Mouse (Mus musculus) layer of hippocampus, adult 2 months (tissue): ENCODE data around the gene Crygb. TPM values are rescaled to one million over a fixed set of nuclear protein-coding genes. Genes with fewer than 3 reads are reported as not detected.

Experiments used
- DNase-seq, 2 experiments: peaks; one replicate each; pipeline ENCODE4 v3.0.0; 2022; ENCODE audit warnings: low spot score in 2 of 2
- H3K27ac ChIP-seq: fragments of 200-600 bp; 2 replicates; pipeline ENCODE4 v1.8.1; 2022
- H3K4me3 ChIP-seq: fragments of 200-600 bp; 2 replicates; pipeline ENCODE4 v1.8.1; 2022; ENCODE audit warnings: mild to moderate bottlenecking
- CTCF ChIP-seq: fragments of 200-600 bp; conservative IDR thresholded peaks from 2 replicates; pipeline ENCODE4 v1.8.1; 2022; ENCODE audit warnings: antibody characterized with exemption, mild to moderate bottlenecking, moderate library complexity
- total RNA-seq, 2 experiments: library from RNA; stranded (reverse); gene quantifications; 2 replicates each; pipeline ENCODE4 v1.2.3; 2021

Crygb gene
- total RNA-seq, 2 experiments from 2014 or later = not detected

DNA sequence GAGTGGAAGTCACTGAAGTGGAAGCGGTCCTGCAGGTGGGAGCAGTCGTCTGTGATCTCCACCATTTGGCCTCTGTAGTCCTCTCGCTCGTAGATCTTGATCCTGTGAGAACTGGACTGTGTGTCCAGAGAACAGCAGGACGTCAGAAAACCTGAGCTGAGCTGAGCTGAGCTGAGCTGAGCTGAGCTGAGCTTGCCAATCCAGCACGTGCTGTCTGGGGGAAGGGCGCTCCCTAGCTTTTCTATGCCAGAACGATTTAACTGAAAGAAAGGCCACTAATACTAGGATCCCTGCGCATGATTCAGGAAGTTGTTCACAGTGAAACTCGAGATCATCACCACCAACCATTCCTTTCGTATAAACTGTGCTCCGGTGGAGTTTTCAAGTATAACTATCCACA lies 33.3 kb downstream of the Crygb start:
- no peak overlapping the region for H3K4me3 ChIP-seq
- no peak for TF ChIP-seq CTCF

DNA sequence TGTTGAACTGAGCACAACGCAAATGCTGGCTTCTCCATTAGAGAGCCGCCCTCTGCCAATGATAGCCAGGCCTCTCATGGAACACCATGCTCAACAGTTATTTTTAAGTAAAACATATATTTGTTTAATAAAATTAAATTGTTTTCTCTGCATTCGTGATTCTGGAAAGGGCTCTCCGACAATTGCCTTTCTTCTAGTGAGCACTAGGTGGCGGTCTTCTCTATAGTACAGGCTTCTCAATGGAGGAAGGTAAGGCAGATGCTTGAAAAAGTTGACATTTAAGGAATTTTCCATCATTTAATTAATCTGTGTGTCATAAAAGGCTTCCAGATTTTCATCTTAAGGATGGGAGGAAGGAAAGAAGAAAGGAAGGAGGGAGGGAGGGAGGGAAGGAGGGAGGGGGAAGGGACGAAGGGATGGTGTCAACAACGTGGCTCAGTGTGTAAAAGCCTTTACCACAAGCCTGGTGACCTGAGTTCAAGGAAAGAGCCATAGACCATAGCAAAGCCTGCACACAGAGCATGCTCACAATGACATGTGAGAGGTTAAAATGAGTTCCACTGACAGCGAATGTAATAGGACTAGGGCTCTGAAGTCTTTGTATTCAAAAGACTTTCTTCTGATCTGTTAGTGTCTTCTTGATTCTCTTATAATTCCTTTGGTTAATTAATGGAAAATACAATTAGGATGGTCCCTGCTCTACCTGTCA lies 35.5 kb downstream of the Crygb start:
- peak; percentile 87 for TF ChIP-seq CTCF
- peak; percentile 18 to 44 for DNase-seq
- no peak overlapping the region for H3K27ac ChIP-seq
- H3K4me3 ChIP-seq = no peak overlapping the region; the same call in 1 of the 2 replicates

More for the DNA sequence above, 33.3 kb downstream of the Crygb start:
- peak; percentile 23 to 38 for DNase-seq
- H3K27ac ChIP-seq = no peak overlapping the region

DNA sequence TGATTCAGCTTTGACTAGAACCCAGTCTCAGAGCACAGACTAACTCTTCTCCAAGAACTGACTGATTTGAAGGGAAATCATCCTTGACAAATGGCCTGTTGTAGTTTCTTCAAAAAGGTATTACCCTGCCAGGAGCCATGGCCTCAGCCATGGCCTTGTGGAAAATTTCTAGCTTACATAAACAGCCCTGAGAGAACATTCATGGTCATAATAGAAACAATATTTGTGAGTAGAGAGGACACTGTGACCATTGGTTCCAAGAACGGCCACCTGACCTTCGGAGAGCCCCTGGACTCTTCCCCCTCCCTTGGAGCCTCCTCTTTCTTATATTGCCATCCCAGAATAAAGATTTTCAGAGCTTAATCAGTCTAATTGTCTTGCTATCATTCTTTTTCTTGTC lies 38.7 kb downstream of the Crygb start:
- no peak overlapping the region for H3K27ac ChIP-seq
- no peak for DNase-seq
- TF ChIP-seq CTCF = no peak
- no peak overlapping the region for H3K4me3 ChIP-seq

DNA sequence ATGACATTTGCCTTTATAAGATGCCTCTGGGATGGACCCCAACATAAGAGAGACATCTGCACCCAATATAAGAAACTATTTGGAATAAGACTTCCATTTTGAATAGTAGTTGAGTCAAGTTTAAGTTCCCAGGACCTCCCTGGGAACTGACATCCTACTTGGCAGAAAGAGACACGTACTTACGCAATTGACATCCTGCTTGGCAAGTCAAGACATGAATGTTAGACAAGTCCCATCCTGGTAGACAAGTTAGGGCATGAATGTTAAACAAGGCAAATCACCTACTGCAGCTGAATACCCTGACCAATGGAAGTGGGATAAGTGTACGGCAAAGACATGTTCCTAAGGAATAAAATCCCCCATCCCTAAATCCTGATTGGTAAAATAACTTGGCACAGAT lies 40.3 kb downstream of the Crygb start:
- DNase-seq = no peak
- no peak for TF ChIP-seq CTCF
- no peak overlapping the region for H3K4me3 ChIP-seq
- H3K27ac ChIP-seq = no peak overlapping the region

DNA sequence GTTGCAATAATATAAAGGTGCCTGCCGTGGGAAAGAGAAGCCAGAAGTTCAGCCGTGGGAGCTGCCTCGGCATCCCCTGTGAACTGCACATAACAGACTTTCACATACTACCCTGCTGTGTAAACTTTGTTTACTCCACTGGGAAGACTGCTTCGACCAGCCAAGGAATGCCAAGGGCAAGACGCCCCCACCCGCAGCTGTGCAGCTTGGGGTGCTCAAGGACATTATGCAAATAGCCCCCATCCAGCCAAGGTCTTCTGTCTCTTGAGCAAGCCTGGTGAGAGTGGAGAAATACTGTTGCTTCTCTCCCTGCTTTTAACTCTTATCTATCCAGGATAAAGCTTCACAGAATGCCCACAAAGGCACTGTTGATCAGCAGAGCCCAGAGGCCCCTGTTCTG lies 41.3 kb downstream of the Crygb start:
- no peak for TF ChIP-seq CTCF
- DNase-seq = no peak
- Histone ChIP-seq H3K27ac (no peak overlapping the region), H3K4me3 (no peak overlapping the region)

DNA sequence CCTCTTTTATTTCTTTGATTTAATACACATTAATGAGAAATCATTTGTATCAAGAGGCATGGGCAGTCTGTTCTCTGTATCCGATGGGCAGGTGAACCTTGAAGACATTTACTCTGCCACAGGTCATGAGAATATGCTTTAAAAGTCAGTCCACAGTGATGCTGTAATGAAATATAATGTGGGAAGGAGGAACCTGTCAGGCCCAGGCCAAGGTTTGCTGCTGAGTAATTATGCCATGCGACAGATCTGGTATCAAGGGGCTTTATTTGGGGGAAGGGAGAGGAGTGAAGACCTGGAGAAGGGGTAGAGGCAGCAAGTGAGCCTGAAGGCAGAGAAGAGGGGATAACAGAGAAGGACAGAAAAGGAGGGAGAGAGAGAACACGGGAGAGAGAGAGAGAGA lies 42.4 kb downstream of the Crygb start:
- DNase-seq = no peak
- TF ChIP-seq CTCF = no peak
- Histone ChIP-seq H3K27ac (no peak overlapping the region), H3K4me3 (no peak overlapping the region)

DNA sequence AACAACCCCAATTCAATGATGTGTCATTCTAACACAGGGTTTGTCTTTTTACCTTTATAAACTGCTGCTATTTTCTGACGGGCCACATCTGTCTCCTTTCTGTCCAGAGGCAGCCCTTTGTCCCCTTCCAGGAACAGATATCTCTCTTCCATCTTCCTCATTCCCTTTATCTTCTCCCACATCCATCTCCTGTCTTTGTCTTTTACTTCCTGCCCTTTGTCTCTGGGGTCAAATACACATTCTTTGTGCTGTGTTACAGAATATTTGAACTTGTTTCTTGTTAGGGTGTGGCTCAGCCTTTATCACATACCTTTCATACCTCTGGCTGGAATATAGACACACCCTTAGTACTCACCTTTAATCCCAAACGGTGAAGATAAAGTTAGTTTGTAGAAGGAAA lies 44.5 kb downstream of the Crygb start:
- no peak for DNase-seq
- Histone ChIP-seq H3K4me3 (no peak overlapping the region), H3K27ac (no peak overlapping the region)
- no peak for TF ChIP-seq CTCF

DNA sequence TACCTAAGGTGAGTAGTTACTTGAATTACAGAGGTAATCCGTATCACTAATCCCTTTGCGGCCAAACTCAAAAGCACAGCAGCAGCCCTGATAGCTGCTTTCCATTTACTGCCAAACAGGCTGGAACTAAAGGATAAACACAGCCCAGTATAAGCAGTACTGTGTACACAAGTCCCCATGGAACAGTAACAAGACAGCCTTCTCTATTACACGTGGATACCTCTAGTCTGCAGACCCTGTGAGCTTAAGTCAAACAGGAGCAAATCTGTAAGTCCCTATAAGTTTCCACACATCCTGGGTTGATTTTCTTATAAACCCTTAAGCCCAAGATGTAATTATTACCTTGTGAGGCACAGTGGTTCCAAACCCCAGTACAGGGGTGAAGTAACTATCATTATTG lies 46.6 kb downstream of the Crygb start:
- no peak overlapping the region for H3K27ac ChIP-seq
- H3K4me3 ChIP-seq = no peak overlapping the region
- TF ChIP-seq CTCF = no peak
- DNase-seq = no peak

DNA sequence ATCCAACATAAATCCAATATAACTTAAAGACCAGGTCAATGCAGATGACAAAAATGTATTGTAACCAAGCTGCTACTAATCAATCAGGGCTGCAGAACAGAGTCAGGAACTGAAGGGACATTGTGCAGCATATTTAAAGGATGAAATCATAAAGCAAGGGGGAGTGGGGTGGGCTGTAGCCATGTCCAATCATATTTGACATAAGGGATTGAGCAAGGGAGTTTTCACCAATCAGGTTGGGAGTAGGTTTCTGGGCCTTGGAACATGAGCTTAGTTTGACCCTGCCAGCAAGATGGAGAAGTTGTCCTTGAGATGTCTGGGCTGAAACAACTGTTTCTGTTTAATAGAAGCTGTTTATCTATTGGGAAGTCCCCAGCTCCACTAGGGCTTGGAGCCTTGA lies 49.4 kb downstream of the Crygb start, which contains the start of gene Akr1cl:
Gene Akr1cl (minus strand): TSS at position 119 of the 400 bp plus-strand sequence.
- Histone ChIP-seq H3K27ac (no peak within 1 kb of the TSS), H3K4me3 (no peak within 1 kb of the TSS)
- no peak for DNase-seq
- no peak for TF ChIP-seq CTCF

Other genes starting within 250 kb of the Crygb start
- 10 to 100 TPM; 35.6 to 36.0 TPM for gene Plekhm3, start 125.5 kb downstream of the Crygb start, total RNA-seq
- not detected for gene Akr1cl, start 49.5 kb downstream of the Crygb start, total RNA-seq
- gene Cryge, start 31.1 kb downstream of the Crygb start, total RNA-seq = not detected
- not detected for gene Crygd, start 18.8 kb downstream of the Crygb start, total RNA-seq
- not detected for gene Crygc, start 8.6 kb downstream of the Crygb start, total RNA-seq
- gene Cryga, start 21.1 kb upstream of the Crygb start, total RNA-seq = under 1 TPM in 1 of 2 experiments, not detected in 1; 0.87 TPM
- gene Gm28845, start 37.3 kb upstream of the Crygb start, total RNA-seq = under 1 TPM in 1 of 2 experiments, not detected in 1; 0.76 TPM
- gene D630023F18Rik, start 40.9 kb upstream of the Crygb start, total RNA-seq = 1 to 10 TPM; 8.4 to 8.8 TPM
- gene Idh1, start 104.2 kb upstream of the Crygb start, total RNA-seq = 10 to 100 TPM; 41.5 to 49.6 TPM
- 10 to 100 TPM; 43.8 to 47.7 TPM for gene Pikfyve, start 104.4 kb upstream of the Crygb start, total RNA-seq
- gene Pth2r, start 199.8 kb upstream of the Crygb start, total RNA-seq = under 1 TPM; 0.25 to 0.28 TPM